Mouse (Mus musculus) testis, adult 2 months (tissue): ENCODE data around the gene Nkrf.

Source experiments
- CTCF ChIP-seq: fragments of 200-500 bp; IDR thresholded peaks from 2 replicates; pipeline ENCODE4 v1.5.1; 2012; ENCODE audit warnings: low read depth, mild to moderate bottlenecking, inconsistent platforms, low read length, moderate library complexity; ENCODE audit not compliant: control insufficient read depth, insufficient read depth, insufficient replicate concordance
- POLR2A ChIP-seq: fragments of 200-500 bp; IDR thresholded peaks from 2 replicates; pipeline ENCODE4 v1.6.1; 2012; ENCODE audit warnings: low read depth, mild to moderate bottlenecking, inconsistent platforms, low read length, moderate library complexity; ENCODE audit not compliant: control insufficient read depth

GRCm38 (mm10) chrX:36863766-36864608, 38.7 kb downstream of the Nkrf start:
- TF ChIP-seq POLR2A, result no peak
- no peak for TF ChIP-seq CTCF
